7 mouse cellular contexts compared by ENCODE assay signal in genomic region chr6:52957730-52958129, GRCm38 (mm10).
A peak's percentile ranks its signal among the peaks of the same experiment; 100 is the strongest.
DNase-seq lines count a peak whose midpoint lies in the region; ATAC-seq and TF ChIP-seq lines count a peak whose summit lies in the region.

No protein-coding gene starts in this region.

- TF ChIP-seq CTCF in small intestine, adult 2 months (IDR thresholded peaks at IDR 0.05; ENCODE audit: extremely low read depth, insufficient read length, insufficient replicate concordance, low read depth, low read length): peak; percentile 81; the same call in 1 of the 2 replicates

- no peak overlapping the region for H3K4me3 ChIP-seq in small intestine, adult 2 months (ENCODE audit: low read depth, low read length)

- ATAC-seq in erythroid progenitor cell, adult 5-6 weeks (replicated peaks; ENCODE audit: low FRiP score, poor library complexity, severe bottlenecking): peak; percentile 68; the same call in 1 of the 2 replicates

- H3K36me3 ChIP-seq in small intestine, adult 2 months (ENCODE audit: control insufficient read depth, insufficient read depth, low read length): no peaks in the 10 kb centered on the region

- WGBS in large intestine, adult 2 months: 5% methylated on average over 4 of the region's 4 CpGs
- WGBS in small intestine, adult 2 months: 5% methylated on average over 4 of the region's 4 CpGs

- no peak for TF ChIP-seq POLR2A in small intestine, adult 2 months (IDR thresholded peaks at IDR 0.05; ENCODE audit: low read depth, low read length)

- H3K27ac ChIP-seq in small intestine, adult 2 months (ENCODE audit: insufficient read depth, low read depth, low read length): no peak overlapping the region

- no peaks in the 10 kb centered on the region for H3K27me3 ChIP-seq in small intestine, adult 2 months (ENCODE audit: control insufficient read depth, insufficient read depth, low read length)

- H3K4me1 ChIP-seq in small intestine, adult 2 months (ENCODE audit: control insufficient read depth, insufficient read depth, insufficient read length, low read length): peaks cover 10% of the 10 kb centered on the region; the same call in 1 of the 2 replicates

- peak; percentile 68 to 75 for DNase-seq in B cell, adult 2 months
- DNase-seq in CD8-positive naive resting alpha-beta T cell, adult 2 months (ENCODE audit: low read depth in 2 of 2, low spot score in 2 of 2): peak; percentile 44 to 55
- peak; percentile 13 for DNase-seq in c-Kit-negative CD71-positive TER-119-positive erythroid progenitor cells, embryonic 14.5 days (ENCODE audit: low read depth, low spot score)
- DNase-seq in large intestine, adult 2 months (ENCODE audit: low read depth, low spot score): peak; percentile 22
- DNase-seq in lung, postnatal 14 days: peak; percentile 76

Comparison
In these comparisons a context has a peak if more than half of its experiments do, and no peak if none do; other contexts are left out.
1. DNase-seq: peak in every context shown above with its lines; median percentile 76 in lung, postnatal 14 days; 72 in B cell, adult 2 months; 50 in CD8-positive naive resting alpha-beta T cell, adult 2 months; 22 in large intestine, adult 2 months; 13 in c-Kit-negative CD71-positive TER-119-positive erythroid progenitor cells, embryonic 14.5 days.